Mouse (Mus musculus): Measurements from ENCODE around the gene Efs. TPM values are rescaled to one million over a fixed set of nuclear protein-coding genes. Genes with fewer than 3 reads are reported as not detected.
"Not testable (repeated sequence)": the region's sequence is repeated elsewhere in the genome, so short reads cannot be mapped to it uniquely, and the experiment has no call there.

The Efs gene
- polyA plus RNA-seq, 1 experiment, result 25.0 TPM

DNA sequence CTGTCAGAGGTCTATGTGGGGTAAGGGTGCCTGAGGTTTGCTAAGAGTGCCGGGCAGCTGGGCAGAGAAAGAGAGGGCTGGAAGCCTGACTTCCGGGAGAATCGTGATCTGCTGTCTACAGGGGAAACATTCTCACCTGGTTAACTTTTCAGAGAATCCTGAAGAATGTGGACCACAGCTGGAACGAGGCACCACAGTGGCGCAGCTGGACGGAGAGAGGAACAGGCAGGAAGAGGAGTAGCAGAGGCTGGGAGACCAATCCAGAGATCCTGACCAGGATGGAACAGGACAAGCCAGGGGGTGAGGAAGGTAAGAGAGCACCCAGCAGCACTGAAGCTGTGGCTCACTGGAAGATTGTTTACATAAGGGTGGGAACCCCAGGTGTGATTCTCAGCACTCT is 39.7 kb upstream of the Efs start:
- no peak for DNase-seq

DNA sequence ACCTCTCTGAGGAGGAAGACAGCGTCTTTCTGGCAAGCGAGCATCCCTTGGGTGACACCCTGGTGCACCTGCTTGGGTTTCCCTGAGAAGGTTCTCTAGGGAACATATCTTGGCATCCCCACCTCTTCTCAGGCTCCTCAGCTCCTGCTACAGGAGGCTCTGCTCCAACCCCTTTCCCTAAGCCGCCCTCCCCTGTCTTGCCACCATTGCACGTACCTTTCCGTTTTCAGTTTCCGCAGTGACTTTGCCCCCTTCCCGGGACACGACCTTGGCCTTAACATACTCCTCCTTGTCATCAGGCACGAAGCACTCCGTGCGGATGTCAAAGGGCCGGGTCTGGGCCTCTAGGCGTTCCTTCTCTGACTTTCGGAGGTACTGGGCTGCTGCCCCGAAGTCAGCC is 39.1 kb upstream of the Efs start:
- Histone ChIP-seq H3K4me3 (ENCODE audit: control insufficient read depth, insufficient read depth, low read length) (no peak overlapping the region), H3K27me3 (ENCODE audit: control insufficient read depth, insufficient read depth, low read length) (no peaks in the 10 kb centered on the region), H3K36me3 (ENCODE audit: control insufficient read depth, insufficient read depth, low read length) (no peaks in the 10 kb centered on the region), H3K27ac (ENCODE audit: control insufficient read depth, insufficient read depth, low read length) (no peak overlapping the region), H3K4me1 (replicated peaks; ENCODE audit: control insufficient read depth, insufficient read depth, low read length) (no peaks in the 10 kb centered on the region)
- no peak for TF ChIP-seq CTCF (IDR thresholded peaks at IDR 0.05; ENCODE audit: borderline replicate concordance, control insufficient read depth, extremely low read depth, insufficient read depth, low read length, poor library complexity)
- WGBS, result 92% methylated on average over 15 of the region's 15 CpGs
- no peak for DNase-seq

More for the DNA sequence above, 39.7 kb upstream of the Efs start:
- H3K27ac ChIP-seq (ENCODE audit: control insufficient read depth, insufficient read depth, low read length), result no peak overlapping the region
- H3K36me3 ChIP-seq (ENCODE audit: control insufficient read depth, insufficient read depth, low read length), result no peaks in the 10 kb centered on the region
- no peaks in the 10 kb centered on the region for H3K27me3 ChIP-seq (ENCODE audit: control insufficient read depth, insufficient read depth, low read length)
- no peaks in the 10 kb centered on the region for H3K4me1 ChIP-seq (replicated peaks; ENCODE audit: control insufficient read depth, insufficient read depth, low read length)
- TF ChIP-seq CTCF (IDR thresholded peaks at IDR 0.05; ENCODE audit: borderline replicate concordance, control insufficient read depth, extremely low read depth, insufficient read depth, low read length, poor library complexity) (no peak), POLR2A (IDR thresholded peaks at IDR 0.05; ENCODE audit: control insufficient read depth, extremely low read depth, insufficient read depth, low read length, poor library complexity) (no peak)
- H3K4me3 ChIP-seq (ENCODE audit: control insufficient read depth, insufficient read depth, low read length), result no peak overlapping the region
- WGBS, result 81% methylated on average over 6 of the region's 6 CpGs

GRCm38 (mm10) chr14:54963727-54964126 is 37.8 kb upstream of the Efs start:
- Histone ChIP-seq H3K4me1 (replicated peaks; ENCODE audit: control insufficient read depth, insufficient read depth, low read length) (no peaks in the 10 kb centered on the region), H3K27ac (ENCODE audit: control insufficient read depth, insufficient read depth, low read length) (no peak overlapping the region), H3K36me3 (ENCODE audit: control insufficient read depth, insufficient read depth, low read length) (no peaks in the 10 kb centered on the region), H3K4me3 (ENCODE audit: control insufficient read depth, insufficient read depth, low read length) (no peak overlapping the region), H3K27me3 (ENCODE audit: control insufficient read depth, insufficient read depth, low read length) (no peaks in the 10 kb centered on the region)
- 93% methylated on average over 11 of the region's 11 CpGs for WGBS
- DNase-seq, result no peak
- TF ChIP-seq POLR2A (IDR thresholded peaks at IDR 0.05; ENCODE audit: control insufficient read depth, extremely low read depth, insufficient read depth, low read length, poor library complexity), result no peak
- TF ChIP-seq CTCF (IDR thresholded peaks at IDR 0.05; ENCODE audit: borderline replicate concordance, control insufficient read depth, extremely low read depth, insufficient read depth, low read length, poor library complexity), result no peak

DNA sequence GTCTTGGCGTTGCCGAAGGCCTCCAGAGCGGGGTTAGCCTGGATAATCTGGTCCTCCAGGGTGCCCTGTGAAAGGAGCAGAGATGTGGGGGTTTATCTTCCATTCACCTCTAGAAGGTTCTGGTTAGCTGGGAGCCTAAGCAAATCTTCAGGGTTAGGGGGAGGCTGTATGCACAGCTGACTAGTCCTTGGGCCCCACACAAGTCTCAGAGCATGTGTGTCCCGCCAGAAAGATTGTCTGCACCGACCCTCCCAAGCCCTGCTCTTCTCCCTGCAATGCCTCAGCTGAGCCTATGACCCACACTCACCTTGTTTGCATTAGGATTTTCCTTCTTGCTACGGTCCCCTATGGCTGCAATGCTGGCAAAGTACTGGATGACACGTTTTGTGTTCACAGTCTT is 36.8 kb upstream of the Efs start:
- H3K36me3 ChIP-seq (ENCODE audit: control insufficient read depth, insufficient read depth, low read length), result no peaks in the 10 kb centered on the region
- H3K27me3 ChIP-seq (ENCODE audit: control insufficient read depth, insufficient read depth, low read length), result no peaks in the 10 kb centered on the region
- H3K27ac ChIP-seq (ENCODE audit: control insufficient read depth, insufficient read depth, low read length), result no peak overlapping the region
- WGBS, result 91% methylated on average over 7 of the region's 7 CpGs
- no peak for DNase-seq
- H3K4me3 ChIP-seq (ENCODE audit: control insufficient read depth, insufficient read depth, low read length), result no peak overlapping the region
- no peaks in the 10 kb centered on the region for H3K4me1 ChIP-seq (replicated peaks; ENCODE audit: control insufficient read depth, insufficient read depth, low read length)
- TF ChIP-seq CTCF (IDR thresholded peaks at IDR 0.05; ENCODE audit: borderline replicate concordance, control insufficient read depth, extremely low read depth, insufficient read depth, low read length, poor library complexity) (no peak), POLR2A (IDR thresholded peaks at IDR 0.05; ENCODE audit: control insufficient read depth, extremely low read depth, insufficient read depth, low read length, poor library complexity) (no peak)

GRCm38 (mm10) chr14:54961487-54961886 is 35.6 kb upstream of the Efs start:
- no peak overlapping the region for H3K27ac ChIP-seq (ENCODE audit: control insufficient read depth, insufficient read depth, low read length)
- H3K27me3 ChIP-seq (ENCODE audit: control insufficient read depth, insufficient read depth, low read length), result no peaks in the 10 kb centered on the region
- DNase-seq, result no peak
- no peaks in the 10 kb centered on the region for H3K4me1 ChIP-seq (replicated peaks; ENCODE audit: control insufficient read depth, insufficient read depth, low read length)
- WGBS, result 87% methylated on average over 5 of the region's 5 CpGs
- H3K4me3 ChIP-seq (ENCODE audit: control insufficient read depth, insufficient read depth, low read length), result no peak overlapping the region
- no peaks in the 10 kb centered on the region for H3K36me3 ChIP-seq (ENCODE audit: control insufficient read depth, insufficient read depth, low read length)
- TF ChIP-seq POLR2A (IDR thresholded peaks at IDR 0.05; ENCODE audit: control insufficient read depth, extremely low read depth, insufficient read depth, low read length, poor library complexity), result no peak
- no peak for TF ChIP-seq CTCF (IDR thresholded peaks at IDR 0.05; ENCODE audit: borderline replicate concordance, control insufficient read depth, extremely low read depth, insufficient read depth, low read length, poor library complexity)

DNA sequence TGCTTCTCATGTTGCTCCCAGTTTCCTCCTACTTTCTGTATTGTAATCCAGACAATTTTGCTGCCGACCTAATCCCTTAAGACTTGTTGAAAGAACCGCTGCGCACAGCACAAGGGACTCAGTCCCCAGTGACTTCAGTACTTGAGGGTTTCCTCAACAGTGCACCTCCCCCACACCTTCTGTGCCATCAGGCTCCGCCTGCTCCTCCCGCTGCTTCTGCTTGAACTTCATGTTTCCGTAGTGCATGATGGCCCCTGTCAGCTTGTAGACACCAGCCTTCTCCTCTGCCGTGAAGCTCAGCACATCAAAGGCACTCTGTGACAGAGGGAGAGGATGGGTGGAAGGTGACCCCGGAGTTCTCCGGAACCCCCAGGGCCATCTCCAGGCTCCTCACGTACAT is 34.8 kb upstream of the Efs start:
- no peak overlapping the region for H3K4me3 ChIP-seq (ENCODE audit: control insufficient read depth, insufficient read depth, low read length)
- WGBS, result 41% methylated on average over 10 of the region's 10 CpGs
- H3K4me1 ChIP-seq (replicated peaks; ENCODE audit: control insufficient read depth, insufficient read depth, low read length), result no peaks in the 10 kb centered on the region
- no peaks in the 10 kb centered on the region for H3K36me3 ChIP-seq (ENCODE audit: control insufficient read depth, insufficient read depth, low read length)
- TF ChIP-seq POLR2A (IDR thresholded peaks at IDR 0.05; ENCODE audit: control insufficient read depth, extremely low read depth, insufficient read depth, low read length, poor library complexity), result no peak
- TF ChIP-seq CTCF (IDR thresholded peaks at IDR 0.05; ENCODE audit: borderline replicate concordance, control insufficient read depth, extremely low read depth, insufficient read depth, low read length, poor library complexity), result no peak
- no peaks in the 10 kb centered on the region for H3K27me3 ChIP-seq (ENCODE audit: control insufficient read depth, insufficient read depth, low read length)
- no peak overlapping the region for H3K27ac ChIP-seq (ENCODE audit: control insufficient read depth, insufficient read depth, low read length)
- peak; percentile 11 for DNase-seq

GRCm38 (mm10) chr14:54959853-54960613 is 34.1 kb upstream of the Efs start:
- WGBS, result 90% methylated on average over 12 of the region's 12 CpGs
- not testable (repeated sequence) for H3K4me1 ChIP-seq (replicated peaks; ENCODE audit: control insufficient read depth, insufficient read depth, low read length); H3K36me3 ChIP-seq (ENCODE audit: control insufficient read depth, insufficient read depth, low read length); DNase-seq; H3K4me3 ChIP-seq (ENCODE audit: control insufficient read depth, insufficient read depth, low read length); H3K27ac ChIP-seq (ENCODE audit: control insufficient read depth, insufficient read depth, low read length); H3K27me3 ChIP-seq (ENCODE audit: control insufficient read depth, insufficient read depth, low read length)
